Mouse (Mus musculus) liver, embryonic 14.5 days (tissue): Measurements from ENCODE around the gene Paqr4.

Source experiments
- CTCF ChIP-seq: IDR thresholded peaks from 2 replicates; pipeline ENCODE4 v1.5.1; 2016; ENCODE audit warnings: antibody characterized with exemption, low read depth, control low read depth
- EP300 ChIP-seq: IDR thresholded peaks from 2 replicates; pipeline ENCODE4 v1.6.1; 2016; ENCODE audit warnings: antibody characterized with exemption, low read depth

- TF ChIP-seq CTCF, result 0 out of 2 replicates have a peak, but pooled peaks have one; percentile 6
- no peak for TF ChIP-seq EP300
Observed at GRCm38 (mm10) chr17:23725999-23726757, 14.5 kb downstream of the Paqr4 start, which contains the start of gene Pkmyt1.
